Mouse (Mus musculus): Measurements from ENCODE around the gene Itfg2. TPM values are rescaled to one million over a fixed set of nuclear protein-coding genes. Genes with fewer than 3 reads are reported as not detected.
A peak's percentile ranks its signal among the peaks of the same experiment; 100 is the strongest.

Itfg2 gene
- total RNA-seq (2021) = 10 to 100 TPM; 18.5 to 29.9 TPM
- long read RNA-seq, experiment 1, transcript Itfg2-201 (12 exons, 2,320 nt) = major isoform, 16 of 30 reads
- long read RNA-seq, experiment 1, partial matches to known transcripts = 2 of 30 reads
- long read RNA-seq, experiment 1, other reads (novel, unspliced or antisense) = 11 of 30 reads
- long read RNA-seq, experiment 2, transcript Itfg2-201 (12 exons, 2,320 nt) = major isoform, 13 of 33 reads
- long read RNA-seq, experiment 2, partial matches to known transcripts = 6 of 33 reads
- long read RNA-seq, experiment 2, other reads (novel, unspliced or antisense) = 12 of 33 reads

GRCm38 (mm10) chr6:128424269-128425019 is at the start of gene Itfg2:
Gene Itfg2 (minus strand): TSS chr6:128424931.
- peak; percentile 97 to 98 for DNase-seq (ENCODE audit: low spot score in 2 of 2)

GRCm38 (mm10) chr6:128474112-128474511 is 49.4 kb upstream of the Itfg2 start:
- DNase-seq (ENCODE audit: low spot score in 2 of 2) = no peak

GRCm38 (mm10) chr6:128469451-128469850 is 44.7 kb upstream of the Itfg2 start:
- DNase-seq (ENCODE audit: low spot score in 2 of 2) = no peak

GRCm38 (mm10) chr6:128467298-128467697 is 42.6 kb upstream of the Itfg2 start:
- no peak for DNase-seq (ENCODE audit: low spot score in 2 of 2)

GRCm38 (mm10) chr6:128466563-128466962 is 41.8 kb upstream of the Itfg2 start:
- DNase-seq (ENCODE audit: low spot score in 2 of 2) = no peak

GRCm38 (mm10) chr6:128466043-128466442 is 41.3 kb upstream of the Itfg2 start:
- DNase-seq (ENCODE audit: low spot score in 2 of 2) = no peak

- DNase-seq (ENCODE audit: low spot score in 2 of 2) = no peak
These were observed 40.3 kb upstream of the Itfg2 start for GRCm38 (mm10) chr6:128464996-128465395.

- no peak for DNase-seq (ENCODE audit: low spot score in 2 of 2)
These were observed 36.9 kb upstream of the Itfg2 start for GRCm38 (mm10) chr6:128461606-128462005.

- no peak for DNase-seq (ENCODE audit: low spot score in 2 of 2)
These were observed 36.2 kb upstream of the Itfg2 start for GRCm38 (mm10) chr6:128460729-128461503.

GRCm38 (mm10) chr6:128460321-128460720 is 35.6 kb upstream of the Itfg2 start:
- DNase-seq (ENCODE audit: low spot score in 2 of 2) = no peak

GRCm38 (mm10) chr6:128457186-128457585 is 32.5 kb upstream of the Itfg2 start:
- no peak for DNase-seq (ENCODE audit: low spot score in 2 of 2)

DNA sequence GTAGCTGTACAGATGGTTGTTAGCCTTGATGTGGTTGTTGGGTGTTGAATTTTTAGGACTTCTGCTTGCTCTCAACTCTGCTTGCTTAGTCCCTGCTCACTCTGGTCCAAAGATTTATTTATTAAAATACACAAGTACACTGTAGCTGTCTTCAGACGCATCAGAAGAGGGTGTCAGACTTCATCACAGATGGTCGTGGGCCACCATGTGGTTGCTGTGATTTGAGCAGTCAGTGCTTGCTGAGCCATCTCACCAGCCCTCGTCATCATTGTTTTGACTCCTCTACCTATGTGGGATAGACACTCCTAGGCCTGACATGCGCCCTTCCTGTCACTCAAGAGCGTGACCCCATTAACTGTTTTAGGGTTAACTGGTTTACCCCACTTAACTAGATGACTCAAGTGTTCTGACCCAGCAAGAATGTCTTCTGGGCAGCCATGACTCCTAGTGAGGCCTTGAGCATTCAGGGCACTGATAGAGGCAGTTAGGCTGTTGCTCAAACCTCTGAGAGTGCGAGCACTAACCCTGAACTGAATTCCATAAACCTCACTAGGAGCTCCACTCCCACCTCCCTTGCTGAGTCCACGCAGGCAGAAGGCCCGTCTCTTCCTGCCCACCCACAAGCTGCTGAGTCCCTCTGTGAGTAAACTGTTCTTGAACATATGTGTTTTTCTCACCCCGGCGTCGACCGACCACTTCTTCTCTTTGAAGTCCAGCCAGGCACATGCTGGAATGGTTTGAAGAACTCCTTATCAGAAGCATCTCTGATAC is 31.3 kb upstream of the Itfg2 start:
- DNase-seq (ENCODE audit: low spot score in 2 of 2) = no peak

DNA sequence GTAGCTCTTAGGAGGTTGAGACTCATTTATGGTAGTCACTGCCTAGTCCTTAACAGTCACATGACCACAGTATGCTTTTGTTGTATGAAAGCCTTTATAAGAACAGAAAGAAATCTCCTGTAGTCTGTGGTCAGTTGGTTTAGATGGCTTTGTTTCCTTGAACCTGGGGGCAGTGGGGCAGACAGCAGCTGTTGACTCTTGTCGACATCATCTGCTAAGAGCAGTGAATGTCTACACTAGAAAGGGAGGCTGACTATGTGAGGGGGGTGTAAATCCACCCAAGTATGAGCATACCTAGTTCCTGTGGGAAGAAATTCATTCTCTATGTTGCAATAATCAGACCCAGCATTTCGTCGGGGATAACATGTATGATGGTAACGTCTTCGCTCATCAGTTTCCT is 22.3 kb upstream of the Itfg2 start:
- no peak for DNase-seq (ENCODE audit: low spot score in 2 of 2)

- DNase-seq (ENCODE audit: low spot score in 2 of 2) = peak in 1 of 2 experiments; percentile 64
These were observed 21.2 kb upstream of the Itfg2 start for GRCm38 (mm10) chr6:128445761-128446535.

DNA sequence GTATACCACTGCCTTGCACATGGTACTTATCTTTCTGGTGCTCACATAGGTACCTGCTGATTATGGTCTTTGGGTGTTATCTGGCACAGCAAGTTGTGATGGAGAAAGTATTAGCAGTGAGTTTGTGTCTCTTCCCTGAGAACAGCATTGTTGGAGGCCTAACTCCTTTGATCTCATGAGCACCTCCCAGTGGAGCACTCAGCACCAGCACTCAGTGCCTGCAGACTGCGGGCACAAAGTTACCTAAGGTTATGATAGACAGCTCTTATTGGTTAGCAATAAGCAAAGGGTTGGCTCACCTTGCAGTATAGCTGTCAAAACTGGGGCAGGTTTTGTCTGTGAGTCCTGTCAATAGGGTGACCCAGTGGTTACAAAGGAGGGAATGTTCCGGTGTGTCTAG is 15.5 kb upstream of the Itfg2 start:
- DNase-seq (ENCODE audit: low spot score in 2 of 2) = no peak

GRCm38 (mm10) chr6:128438871-128439341 is 14.2 kb upstream of the Itfg2 start:
- no peak for DNase-seq (ENCODE audit: low spot score in 2 of 2)

- peak; percentile 84 to 94 for DNase-seq (ENCODE audit: low spot score in 2 of 2)
These were observed 13.7 kb upstream of the Itfg2 start, which contains the start of gene Fkbp4 for GRCm38 (mm10) chr6:128438317-128438870. Gene Fkbp4 (minus strand): TSS chr6:128438677.

DNA sequence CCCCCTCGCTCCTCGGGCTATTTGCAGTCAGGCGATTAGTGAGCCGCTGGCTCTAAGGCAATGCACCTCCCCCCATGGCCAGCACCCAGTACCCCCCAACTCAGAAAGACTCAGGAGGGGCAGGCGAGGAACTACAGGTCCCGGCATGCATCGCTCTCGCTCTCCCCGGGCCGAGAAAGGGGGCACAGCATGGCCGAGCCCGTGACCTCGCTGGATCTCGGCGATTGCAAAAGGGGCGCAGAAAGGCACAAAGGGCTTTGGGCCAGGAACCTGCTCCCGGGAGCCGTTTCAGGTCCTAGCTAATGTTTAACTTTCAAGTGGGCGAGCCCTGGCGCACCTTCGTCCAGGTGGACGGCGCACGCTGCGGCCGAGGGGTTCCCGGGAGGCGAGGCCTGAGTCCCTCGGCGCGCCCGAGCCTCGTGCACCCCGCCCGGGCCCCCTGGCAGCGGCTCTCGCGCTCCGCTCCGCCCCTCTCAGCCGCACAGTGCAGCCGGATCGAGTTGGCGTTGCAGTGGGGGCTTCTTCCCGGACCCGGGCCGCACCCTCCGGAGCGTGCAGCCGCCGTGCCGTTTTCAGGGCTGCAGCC is 13.1 kb upstream of the Itfg2 start:
- peak; percentile 61 to 66 for DNase-seq (ENCODE audit: low spot score in 2 of 2)

DNA sequence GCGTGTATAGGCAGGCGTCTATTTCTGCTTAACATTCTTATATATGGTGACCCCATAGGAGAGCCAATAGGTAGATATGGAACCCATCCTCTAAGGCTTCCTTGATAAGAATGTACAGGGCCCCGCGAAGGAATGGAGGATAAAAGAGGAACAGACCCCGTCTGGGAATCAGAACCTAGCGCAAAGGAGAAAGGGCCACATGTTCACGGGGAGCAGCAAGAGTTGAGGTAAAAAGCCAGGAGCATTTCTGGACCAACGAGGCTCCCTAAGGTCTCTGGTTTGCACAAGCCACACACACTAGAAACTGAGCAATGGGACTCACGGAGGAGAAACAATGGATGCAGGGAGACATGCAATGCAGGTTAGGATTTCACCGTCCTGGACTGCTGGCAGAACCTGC is 12.6 kb upstream of the Itfg2 start:
- no peak for DNase-seq (ENCODE audit: low spot score in 2 of 2)
